Mouse (Mus musculus) lung, adult 2 months (tissue): ENCODE results near the gene Dcaf8. TPM values are rescaled to one million over a fixed set of nuclear protein-coding genes. Genes with fewer than 3 reads are reported as not detected.

Source experiments
- DNase-seq: peaks from one replicate; pipeline ENCODE4 v3.0.0; 2022
- H3K4me1 ChIP-seq: fragments of 200-500 bp; 2 replicates; pipeline ENCODE4 v1.6.1; 2011; ENCODE audit warnings: low read length; ENCODE audit not compliant: control insufficient read depth, insufficient read depth
- H3K4me3 ChIP-seq: fragments of 200-500 bp; replicated peaks from 2 replicates; pipeline ENCODE3; 2011; ENCODE audit warnings: low read depth, mild to moderate bottlenecking, control low read depth, low read length; ENCODE audit errors: extremely low read depth
- CTCF ChIP-seq: fragments of 200-500 bp; IDR thresholded peaks from 2 replicates; pipeline ENCODE4 v1.5.1; 2011; ENCODE audit warnings: mild to moderate bottlenecking, low read length, control low read depth; ENCODE audit not compliant: insufficient read depth
- POLR2A ChIP-seq: fragments of 200-500 bp; IDR thresholded peaks from 2 replicates; pipeline ENCODE4 v1.6.1; 2011; ENCODE audit warnings: low read depth, mild to moderate bottlenecking, control low read depth, low read length, borderline replicate concordance; ENCODE audit errors: extremely low read depth
- WGBS: fragments of 180-500 bp; shearing (Covaris S2); methylation state at CpG from one replicate; pipeline ENCODE4 v1.1.7; 2018; 5-methylcytosine and 5-hydroxymethylcytosine counted together
- polyA plus RNA-seq: library from polyadenylated mRNA; depleted of rRNA; stranded (reverse); fragments of >200 nt; gene quantifications from 2 replicates; pipeline ENCODE4 v1.2.3, GENCODE M21; 2012

The Dcaf8 gene
- polyA plus RNA-seq, 1 experiment = 74.9 TPM

- H3K4me3 ChIP-seq = no peak overlapping the region
- 93% methylated on average over 10 of the region's 10 CpGs for WGBS
- no peak for DNase-seq
- no peaks in the 10 kb centered on the region for H3K4me1 ChIP-seq
- no peak for TF ChIP-seq POLR2A
- TF ChIP-seq CTCF = no peak
These were observed 38.8 kb downstream of the Dcaf8 start for GRCm38 (mm10) chr1:172186401-172187289.

GRCm38 (mm10) chr1:172188891-172189290 lies 41.0 kb downstream of the Dcaf8 start:
- DNase-seq = no peak
- Histone ChIP-seq H3K4me1 (no peaks in the 10 kb centered on the region), H3K4me3 (no peak overlapping the region)
- peak; percentile 65 for TF ChIP-seq CTCF
- no peak for TF ChIP-seq POLR2A
- WGBS = 52% methylated on average over 4 of the region's 4 CpGs

GRCm38 (mm10) chr1:172191578-172191977 lies 43.7 kb downstream of the Dcaf8 start:
- DNase-seq = no peak
- no peaks in the 10 kb centered on the region for H3K4me1 ChIP-seq
- TF ChIP-seq CTCF (no peak), POLR2A (no peak)
- no peak overlapping the region for H3K4me3 ChIP-seq
- 67% methylated on average over 2 of the region's 2 CpGs for WGBS

GRCm38 (mm10) chr1:172192217-172192616 lies 44.3 kb downstream of the Dcaf8 start:
- H3K4me3 ChIP-seq = no peak overlapping the region
- WGBS = 87% methylated on average over 3 of the region's 3 CpGs
- no peaks in the 10 kb centered on the region for H3K4me1 ChIP-seq
- TF ChIP-seq CTCF = no peak
- no peak for TF ChIP-seq POLR2A
- no peak for DNase-seq

GRCm38 (mm10) chr1:172194435-172194834 lies 46.6 kb downstream of the Dcaf8 start:
- H3K4me1 ChIP-seq = no peaks in the 10 kb centered on the region
- TF ChIP-seq POLR2A (no peak), CTCF (no peak)
- 78% methylated on average over 8 of the region's 8 CpGs for WGBS
- no peak for DNase-seq
- no peak overlapping the region for H3K4me3 ChIP-seq

DNA sequence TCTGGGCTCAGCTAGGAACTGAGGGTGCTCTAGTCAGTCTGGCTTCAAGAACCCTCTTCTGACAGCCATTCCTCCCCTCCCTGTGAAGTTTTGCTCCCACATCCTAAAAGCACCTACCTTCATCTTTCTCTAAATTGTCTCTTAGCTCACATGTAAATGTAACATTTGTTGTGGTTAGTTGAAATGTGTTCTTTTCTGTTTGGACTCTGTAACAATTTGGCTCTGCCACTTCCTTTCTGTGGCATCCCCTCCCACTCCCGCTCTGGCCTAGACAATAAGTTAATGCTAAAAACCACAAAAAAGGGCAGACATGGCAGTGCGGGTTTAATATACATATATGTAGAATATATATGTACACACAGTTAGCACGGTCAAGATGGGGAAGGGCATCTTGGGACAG lies 49.3 kb downstream of the Dcaf8 start:
- TF ChIP-seq POLR2A (no peak), CTCF (no peak)

GRCm38 (mm10) chr1:172197851-172198250 lies 50.0 kb downstream of the Dcaf8 start:
- WGBS = 79% methylated on average over 5 of the region's 5 CpGs
- TF ChIP-seq POLR2A (no peak), CTCF (no peak)
- no peak for DNase-seq

More for the DNA sequence above, 49.3 kb downstream of the Dcaf8 start:
- WGBS = 70% methylated on average over 3 of the region's 3 CpGs
- Histone ChIP-seq H3K4me3 (no peak overlapping the region), H3K4me1 (peaks cover 3% of the 10 kb centered on the region)
- DNase-seq = no peak

DNA sequence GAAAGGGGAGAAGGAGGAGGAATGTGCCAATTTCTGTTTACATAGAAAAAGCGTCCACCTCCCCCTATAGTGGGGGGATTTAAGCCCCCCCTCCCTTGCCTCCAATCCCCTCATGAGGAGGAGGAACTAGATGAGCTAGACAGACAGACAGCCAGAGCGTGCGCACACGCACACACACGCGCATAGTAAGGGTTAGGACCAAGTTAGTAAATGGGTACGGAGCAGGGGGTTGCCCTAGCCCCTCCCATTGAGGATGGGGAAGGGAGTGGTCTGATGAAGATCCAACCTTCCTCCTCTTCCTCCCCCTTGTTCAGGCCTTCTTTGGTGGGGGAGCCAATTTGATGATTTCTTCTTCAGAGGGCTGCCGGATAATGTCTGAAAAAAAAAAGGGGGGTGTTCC lies 50.4 kb downstream of the Dcaf8 start:
- TF ChIP-seq POLR2A (no peak), CTCF (no peak)
- 80% methylated on average over 8 of the region's 8 CpGs for WGBS
- no peak overlapping the region for H3K4me3 ChIP-seq
- no peak for DNase-seq
- peaks cover 11% of the 10 kb centered on the region for H3K4me1 ChIP-seq

More at GRCm38 (mm10) chr1:172197851-172198250, 50.0 kb downstream of the Dcaf8 start:
- H3K4me3 ChIP-seq = no peak overlapping the region
- H3K4me1 ChIP-seq = peaks cover 9% of the 10 kb centered on the region

DNA sequence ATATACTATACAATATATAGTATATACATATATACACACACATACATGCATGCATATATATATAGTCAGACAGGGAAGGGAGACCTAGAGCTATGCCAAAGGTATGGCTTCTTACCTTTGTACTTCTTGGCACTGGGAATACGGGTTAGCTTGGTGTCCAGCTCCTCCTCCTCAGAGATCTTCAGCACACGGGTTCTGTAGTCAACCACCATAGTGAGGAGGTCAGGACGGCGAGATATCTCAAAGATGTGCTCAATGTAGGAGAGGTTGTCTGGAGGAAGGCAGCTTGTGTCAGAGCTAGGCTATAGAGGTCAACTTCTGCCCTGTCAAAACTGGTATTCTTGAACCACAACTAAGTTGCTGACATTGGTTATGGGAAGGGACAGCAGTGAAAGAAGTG lies 51.1 kb downstream of the Dcaf8 start:
- no peak for DNase-seq
- Histone ChIP-seq H3K4me3 (no peak overlapping the region), H3K4me1 (peaks cover 15% of the 10 kb centered on the region)
- 79% methylated on average over 4 of the region's 4 CpGs for WGBS
- TF ChIP-seq POLR2A (no peak), CTCF (no peak)

DNA sequence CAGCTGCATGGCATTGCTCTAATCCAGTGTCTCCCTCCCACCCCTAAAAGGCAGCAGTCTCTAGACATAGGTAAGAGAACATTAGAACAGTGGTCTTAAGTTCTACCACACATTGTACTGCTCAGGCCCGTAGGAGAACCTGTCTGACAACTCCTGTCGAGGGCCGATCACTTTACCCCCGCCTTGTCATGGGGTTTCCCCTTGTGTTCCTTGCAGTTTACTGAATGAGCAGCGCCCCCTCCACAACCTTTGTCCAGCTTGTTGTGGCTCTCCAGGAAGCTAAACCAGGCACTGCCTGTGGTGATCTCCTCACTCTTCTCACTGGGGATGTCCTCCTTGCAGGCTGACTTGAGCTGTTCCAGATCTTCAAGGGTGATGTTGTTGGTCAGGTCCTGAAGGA lies 52.3 kb downstream of the Dcaf8 start:
- no peak for DNase-seq

More for the DNA sequence above, 52.3 kb downstream of the Dcaf8 start:
- Histone ChIP-seq H3K4me3 (no peak overlapping the region), H3K4me1 (peaks cover 21% of the 10 kb centered on the region)
- 72% methylated on average over 5 of the region's 5 CpGs for WGBS
- TF ChIP-seq POLR2A (no peak), CTCF (no peak)
